Mouse (Mus musculus): Measurements from ENCODE around the gene Gramd1b. TPM values are rescaled to one million over a fixed set of nuclear protein-coding genes. Genes with fewer than 3 reads are reported as not detected.
A peak's percentile ranks its signal among the peaks of the same experiment; 100 is the strongest.

The Gramd1b gene
- polyA plus RNA-seq, 1 experiment from 2014 or later = 4.0 TPM

GRCm38 (mm10) chr9:40384781-40385180 lies 146.4 kb downstream of the Gramd1b start:
- Histone ChIP-seq H3K9me3 (ENCODE audit: control insufficient read depth, low read length) (no peaks in the 10 kb centered on the region), H3K9ac (ENCODE audit: low read length) (no peak overlapping the region), H3K4me1 (ENCODE audit: control insufficient read depth, insufficient read depth, low read length) (no peaks in the 10 kb centered on the region), H3K4me2 (ENCODE audit: low read depth) (no peak overlapping the region), H3K27me3 (ENCODE audit: control insufficient read depth, insufficient read depth, low read length) (no peaks in the 10 kb centered on the region), H3K36me3 (ENCODE audit: control insufficient read depth, insufficient read depth, low read length) (no peaks in the 10 kb centered on the region), H3K4me3 (ENCODE audit: low read depth, low read length) (no peak overlapping the region), H3K27ac (ENCODE audit: low read depth, low read length) (no peak overlapping the region)
- no peak for ATAC-seq (ENCODE audit: insufficient read depth, low FRiP score, low TSS enrichment)
- 95% methylated on average over 5 of the region's 5 CpGs for WGBS
- DNase-seq (ENCODE audit: low spot score) = no peak

- DNase-seq (ENCODE audit: low spot score) (no peak), ATAC-seq (ENCODE audit: insufficient read depth, low FRiP score, low TSS enrichment) (no peak)
- Histone ChIP-seq H3K27me3 (ENCODE audit: control insufficient read depth, insufficient read depth, low read length) (no peaks in the 10 kb centered on the region), H3K4me3 (ENCODE audit: low read depth, low read length) (no peak overlapping the region), H3K27ac (ENCODE audit: low read depth, low read length) (no peak overlapping the region), H3K36me3 (ENCODE audit: control insufficient read depth, insufficient read depth, low read length) (no peaks in the 10 kb centered on the region), H3K4me2 (ENCODE audit: low read depth) (no peak overlapping the region), H3K4me1 (ENCODE audit: control insufficient read depth, insufficient read depth, low read length) (no peaks in the 10 kb centered on the region), H3K9ac (ENCODE audit: low read length) (no peak overlapping the region), H3K9me3 (ENCODE audit: control insufficient read depth, low read length) (no peaks in the 10 kb centered on the region)
- 84% methylated on average over 3 of the region's 3 CpGs for WGBS
Observed at GRCm38 (mm10) chr9:40382508-40382907, 148.7 kb downstream of the Gramd1b start.

GRCm38 (mm10) chr9:40381416-40382411 lies 149.5 kb downstream of the Gramd1b start:
- 8% methylated on average over 15 of the region's 15 CpGs for WGBS
- Histone ChIP-seq H3K4me3 (ENCODE audit: low read depth, low read length) (no peak overlapping the region), H3K27me3 (ENCODE audit: control insufficient read depth, insufficient read depth, low read length) (no peaks in the 10 kb centered on the region), H3K36me3 (ENCODE audit: control insufficient read depth, insufficient read depth, low read length) (no peaks in the 10 kb centered on the region), H3K4me2 (ENCODE audit: low read depth) (no peak overlapping the region), H3K27ac (ENCODE audit: low read depth, low read length) (no peak overlapping the region), H3K9me3 (ENCODE audit: control insufficient read depth, low read length) (no peaks in the 10 kb centered on the region), H3K4me1 (ENCODE audit: control insufficient read depth, insufficient read depth, low read length) (no peaks in the 10 kb centered on the region), H3K9ac (ENCODE audit: low read length) (no peak overlapping the region)
- peak; percentile 55; the same call in 1 of the 2 replicates for ATAC-seq (ENCODE audit: insufficient read depth, low FRiP score, low TSS enrichment)
- DNase-seq (ENCODE audit: low spot score) = peak; percentile 39

- H3K27me3 ChIP-seq (ENCODE audit: control insufficient read depth, insufficient read depth, low read length) = no peaks in the 10 kb centered on the region
- H3K27ac ChIP-seq (ENCODE audit: low read depth, low read length) = no peak overlapping the region
- no peaks in the 10 kb centered on the region for H3K9me3 ChIP-seq (ENCODE audit: control insufficient read depth, low read length)
- WGBS = 75% methylated on average over 9 of the region's 9 CpGs
- H3K4me2 ChIP-seq (ENCODE audit: low read depth) = no peak overlapping the region
- ATAC-seq (ENCODE audit: insufficient read depth, low FRiP score, low TSS enrichment) (no peak), DNase-seq (ENCODE audit: low spot score) (no peak)
- no peak overlapping the region for H3K9ac ChIP-seq (ENCODE audit: low read length)
- H3K36me3 ChIP-seq (ENCODE audit: control insufficient read depth, insufficient read depth, low read length) = no peaks in the 10 kb centered on the region
- peaks cover 4% of the 10 kb centered on the region; the same call in 1 of the 2 replicates for H3K4me1 ChIP-seq (ENCODE audit: control insufficient read depth, insufficient read depth, low read length)
- H3K4me3 ChIP-seq (ENCODE audit: low read depth, low read length) = no peak overlapping the region
Observed at GRCm38 (mm10) chr9:40376711-40377410, 154.3 kb downstream of the Gramd1b start.

DNA sequence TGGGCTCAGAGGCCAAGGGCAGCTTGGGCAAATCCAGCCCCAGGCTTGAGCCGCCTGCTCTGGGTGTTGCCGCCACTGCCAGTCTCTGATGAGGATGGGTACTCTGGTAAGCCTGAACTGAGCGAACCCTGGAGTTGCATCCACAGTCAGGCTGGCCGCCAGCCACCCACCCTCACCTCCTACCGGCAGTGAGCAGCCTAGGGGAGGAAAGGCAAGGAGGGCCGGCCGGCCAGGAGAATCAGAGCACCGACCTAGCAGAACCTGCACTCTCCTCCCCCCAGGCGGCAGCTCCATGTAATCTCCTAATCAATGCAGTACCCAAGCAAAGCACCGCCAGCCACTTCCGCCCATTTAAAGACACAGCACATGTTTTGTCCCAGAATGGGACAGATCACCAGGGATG lies 155.0 kb downstream of the Gramd1b start:
- H3K9ac ChIP-seq (ENCODE audit: low read length) = no peak overlapping the region
- peak overlapping the region; percentile 27; the same call in 1 of the 2 replicates for H3K4me2 ChIP-seq (ENCODE audit: low read depth)
- DNase-seq (ENCODE audit: low spot score) (peak; percentile 57), ATAC-seq (ENCODE audit: insufficient read depth, low FRiP score, low TSS enrichment) (peak; percentile 45)
- no peak overlapping the region for H3K27ac ChIP-seq (ENCODE audit: low read depth, low read length)
- H3K27me3 ChIP-seq (ENCODE audit: control insufficient read depth, insufficient read depth, low read length) = no peaks in the 10 kb centered on the region
- no peaks in the 10 kb centered on the region for H3K9me3 ChIP-seq (ENCODE audit: control insufficient read depth, low read length)
- H3K4me1 ChIP-seq (ENCODE audit: control insufficient read depth, insufficient read depth, low read length) = peaks cover 5% of the 10 kb centered on the region; the same call in 1 of the 2 replicates
- no peaks in the 10 kb centered on the region for H3K36me3 ChIP-seq (ENCODE audit: control insufficient read depth, insufficient read depth, low read length)
- WGBS = 14% methylated on average over 11 of the region's 11 CpGs
- no peak overlapping the region for H3K4me3 ChIP-seq (ENCODE audit: low read depth, low read length)

- DNase-seq (ENCODE audit: low spot score) = no peak
- no peaks in the 10 kb centered on the region for H3K36me3 ChIP-seq (ENCODE audit: control insufficient read depth, insufficient read depth, low read length)
- no peak overlapping the region for H3K4me3 ChIP-seq (ENCODE audit: low read depth, low read length)
- H3K27ac ChIP-seq (ENCODE audit: low read depth, low read length) = no peak overlapping the region
- H3K4me1 ChIP-seq (ENCODE audit: control insufficient read depth, insufficient read depth, low read length) = peaks cover 6% of the 10 kb centered on the region; the same call in 1 of the 2 replicates
- no peak overlapping the region; the same call in 1 of the 2 replicates for H3K4me2 ChIP-seq (ENCODE audit: low read depth)
- ATAC-seq (ENCODE audit: insufficient read depth, low FRiP score, low TSS enrichment) = no peak; the same call in 1 of the 2 replicates
- no peaks in the 10 kb centered on the region for H3K9me3 ChIP-seq (ENCODE audit: control insufficient read depth, low read length)
- H3K9ac ChIP-seq (ENCODE audit: low read length) = no peak overlapping the region
- H3K27me3 ChIP-seq (ENCODE audit: control insufficient read depth, insufficient read depth, low read length) = no peaks in the 10 kb centered on the region
- 75% methylated on average over 6 of the region's 6 CpGs for WGBS
Observed at GRCm38 (mm10) chr9:40375518-40375917, 155.7 kb downstream of the Gramd1b start.

DNA sequence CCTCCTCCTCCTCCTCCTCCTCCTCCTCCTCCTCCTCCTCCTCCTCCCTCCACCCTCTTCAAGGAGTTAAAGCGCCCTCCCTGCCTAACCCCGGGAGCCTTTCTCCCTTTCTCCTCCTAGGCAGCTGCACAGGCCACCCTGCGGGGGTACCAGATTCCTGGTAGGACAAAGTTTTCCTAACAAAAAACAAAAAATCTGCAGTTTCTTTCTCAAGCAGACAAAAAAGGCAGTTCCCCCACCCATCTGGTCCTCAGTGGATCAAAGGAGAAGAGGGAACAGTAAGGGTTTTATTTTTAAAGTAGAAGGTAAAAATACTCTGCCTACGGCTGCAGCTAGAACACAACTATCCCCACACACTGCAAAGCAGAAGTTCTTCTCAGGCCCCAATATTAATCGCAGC lies 156.2 kb downstream of the Gramd1b start:
- Histone ChIP-seq H3K4me1 (ENCODE audit: control insufficient read depth, insufficient read depth, low read length) (peaks cover 6% of the 10 kb centered on the region; the same call in 1 of the 2 replicates), H3K4me3 (ENCODE audit: low read depth, low read length) (no peak overlapping the region), H3K36me3 (ENCODE audit: control insufficient read depth, insufficient read depth, low read length) (no peaks in the 10 kb centered on the region), H3K4me2 (ENCODE audit: low read depth) (no peak overlapping the region), H3K27me3 (ENCODE audit: control insufficient read depth, insufficient read depth, low read length) (no peaks in the 10 kb centered on the region), H3K27ac (ENCODE audit: low read depth, low read length) (no peak overlapping the region), H3K9ac (ENCODE audit: low read length) (no peak overlapping the region), H3K9me3 (ENCODE audit: control insufficient read depth, low read length) (no peaks in the 10 kb centered on the region)
- WGBS = 57% methylated on average over 3 of the region's 5 CpGs
- no peak for DNase-seq (ENCODE audit: low spot score)
- no peak for ATAC-seq (ENCODE audit: insufficient read depth, low FRiP score, low TSS enrichment)

DNA sequence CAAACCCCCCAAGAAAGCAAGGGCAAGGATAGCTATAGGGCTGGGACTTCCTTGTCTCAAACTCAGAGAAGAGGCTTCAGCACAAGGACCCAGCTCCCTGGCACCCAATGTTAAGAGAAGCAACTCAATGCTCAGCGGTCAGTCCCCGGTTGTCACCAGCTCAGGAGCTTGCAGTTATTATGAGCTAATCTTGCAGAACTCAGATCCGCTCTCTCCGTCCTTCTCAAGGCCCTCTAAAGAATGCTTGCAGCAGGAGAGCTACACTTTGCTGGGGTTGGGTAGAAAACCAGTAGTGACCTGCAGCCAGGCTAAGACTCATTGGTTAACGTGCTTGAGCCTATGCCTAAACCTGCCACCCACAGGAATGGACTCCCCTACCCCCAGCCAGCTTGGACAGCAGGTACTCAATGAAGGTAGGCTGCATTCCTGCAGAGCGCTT lies 156.6 kb downstream of the Gramd1b start:
- Histone ChIP-seq H3K4me3 (ENCODE audit: low read depth, low read length) (no peak overlapping the region), H3K36me3 (ENCODE audit: control insufficient read depth, insufficient read depth, low read length) (no peaks in the 10 kb centered on the region), H3K27me3 (ENCODE audit: control insufficient read depth, insufficient read depth, low read length) (no peaks in the 10 kb centered on the region), H3K9me3 (ENCODE audit: control insufficient read depth, low read length) (no peaks in the 10 kb centered on the region), H3K4me2 (ENCODE audit: low read depth) (no peak overlapping the region), H3K27ac (ENCODE audit: low read depth, low read length) (no peak overlapping the region), H3K4me1 (ENCODE audit: control insufficient read depth, insufficient read depth, low read length) (peaks cover 6% of the 10 kb centered on the region; the same call in 1 of the 2 replicates), H3K9ac (ENCODE audit: low read length) (no peak overlapping the region)
- ATAC-seq (ENCODE audit: insufficient read depth, low FRiP score, low TSS enrichment) (no peak), DNase-seq (ENCODE audit: low spot score) (no peak)
- 70% methylated on average over 6 of the region's 6 CpGs for WGBS
